Mouse (Mus musculus) colon, adult 2 months (tissue): ENCODE results near the gene Pdk2. TPM values are rescaled to one million over a fixed set of nuclear protein-coding genes. Genes with fewer than 3 reads are reported as not detected.

Source experiments
- polyA plus RNA-seq: library from polyadenylated mRNA; depleted of rRNA; stranded (reverse); fragments of >200 nt; gene quantifications from 2 replicates; pipeline ENCODE4 v1.2.3, GENCODE M21; 2012; rRNA removed

Gene Pdk2
- 70.6 and 78.0 TPM in 2 replicates for polyA plus RNA-seq

DNA sequence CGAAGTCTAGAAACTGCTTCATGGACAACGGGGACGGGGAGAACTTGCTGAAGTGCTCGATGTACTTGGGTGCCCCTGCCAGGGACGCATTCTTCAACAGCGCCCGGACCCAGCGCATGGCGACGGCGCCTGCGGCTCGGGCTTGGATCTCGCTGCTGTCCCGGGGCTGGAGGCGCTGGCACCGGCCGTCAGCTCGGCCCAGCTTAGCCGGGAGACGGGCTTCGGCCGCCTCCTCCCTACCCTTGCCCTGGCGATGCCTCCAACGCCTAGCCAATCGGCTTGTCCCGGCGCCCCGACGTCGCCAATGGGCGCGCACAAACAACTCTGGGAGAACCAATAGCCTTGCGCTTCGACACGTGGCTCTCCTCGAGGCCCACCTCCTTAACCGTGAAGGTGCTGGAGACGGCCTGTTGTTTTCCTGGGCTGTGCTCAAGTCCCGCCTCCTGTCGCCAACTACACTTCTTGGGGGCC is at the start of gene Pdk2:
Pdk2 (minus strand) TSS at position 216 of the 471 bp plus-strand sequence.

DNA sequence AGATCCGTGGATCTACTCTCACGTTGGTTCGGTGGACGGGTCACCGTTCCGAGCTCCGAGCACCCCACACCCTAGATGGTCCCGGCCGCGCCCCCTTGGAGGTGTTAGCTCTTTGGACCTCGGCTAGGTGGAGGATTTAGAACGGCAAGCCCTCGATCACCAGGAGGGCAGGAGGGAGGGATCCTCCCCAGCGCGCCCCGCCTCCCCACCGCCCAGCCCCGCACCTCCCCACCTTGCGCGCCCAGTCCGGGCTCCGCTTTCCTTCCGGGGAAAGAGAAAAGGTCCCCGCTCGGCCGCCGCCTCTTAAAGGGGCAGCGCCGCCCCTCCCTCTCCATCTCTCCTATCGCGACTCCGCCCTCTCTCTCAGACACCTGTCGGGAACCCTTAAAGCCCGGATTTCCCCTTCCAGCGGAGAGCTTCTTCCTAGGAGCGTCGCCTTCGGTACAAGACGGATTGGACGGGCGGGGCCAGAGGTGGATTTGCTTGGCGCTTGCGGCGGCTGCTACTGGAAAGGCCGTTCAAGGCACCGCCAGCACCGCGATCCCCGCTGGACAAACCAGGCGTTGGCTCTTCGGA is 35.5 kb upstream of the Pdk2 start, which contains the start of gene Itga3:
Itga3 (minus strand) TSS at position 266 of the 576 bp plus-strand sequence.

DNA sequence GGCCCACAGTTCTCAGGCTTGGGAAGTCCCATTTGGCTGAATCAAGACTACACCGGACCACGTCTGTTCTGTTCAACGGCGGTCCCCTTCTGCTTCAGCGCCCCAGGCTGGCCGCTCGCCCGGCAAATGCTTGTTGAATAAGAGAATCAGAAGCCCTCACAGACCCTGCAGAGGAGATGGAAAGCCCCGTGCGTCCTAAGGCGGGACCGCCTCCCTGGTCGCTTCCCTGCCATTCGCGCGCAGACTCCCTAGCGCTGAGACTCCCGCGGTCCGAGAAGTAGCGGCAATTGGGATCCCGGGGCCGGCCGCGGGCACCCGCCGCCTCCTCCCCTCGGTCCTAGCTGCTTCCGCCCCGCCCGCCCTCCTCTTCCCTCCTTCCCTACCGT is 31.5 kb downstream of the Pdk2 start, which contains the start of gene Samd14:
Samd14 (plus strand) TSS at position 251 of the 386 bp plus-strand sequence.

DNA sequence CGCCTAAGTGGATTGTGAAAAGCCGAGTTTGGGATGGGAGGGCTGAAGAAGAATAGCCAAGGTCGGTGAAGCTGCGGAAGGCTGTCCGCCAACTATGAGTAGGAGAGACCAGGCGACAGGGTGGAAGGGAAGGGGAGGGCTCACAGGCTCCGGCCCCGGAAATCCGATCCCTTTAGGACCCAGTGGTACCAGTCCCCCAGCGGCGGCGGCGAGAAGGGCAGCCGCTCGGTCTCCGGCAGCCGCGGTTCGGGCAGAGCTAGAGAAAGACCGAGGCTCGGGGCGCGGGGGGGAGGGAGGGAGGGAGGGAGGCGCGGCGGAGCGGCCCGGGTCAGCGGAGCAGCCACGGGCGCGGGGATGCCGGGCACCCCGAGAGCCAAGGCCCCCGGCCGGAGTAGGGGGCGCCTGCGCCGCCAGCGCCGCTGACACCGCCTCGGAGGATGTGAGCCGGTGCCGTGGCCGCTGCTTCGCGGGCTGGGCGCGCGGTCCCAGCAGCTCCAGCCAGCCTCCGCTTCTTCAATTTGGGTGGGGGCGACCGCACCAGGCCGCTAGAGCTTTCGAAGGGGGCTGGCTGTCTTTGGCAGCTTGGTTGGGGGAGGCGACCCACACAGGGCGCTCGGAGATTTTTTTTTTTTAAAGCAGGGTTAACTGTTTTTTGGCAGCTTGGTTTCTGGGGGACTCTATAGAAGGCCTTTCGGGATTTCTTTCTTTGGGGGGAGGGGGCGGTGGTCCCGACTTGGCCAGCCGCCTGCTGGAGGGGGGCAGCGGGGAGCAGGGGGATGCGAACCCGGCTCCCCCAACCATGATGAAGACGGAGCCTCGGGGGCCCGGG is 50.2 kb downstream of the Pdk2 start, which contains the start of gene Ppp1r9b:
Ppp1r9b (plus strand) TSS at position 287 of the 829 bp plus-strand sequence.

Other genes with a start within 250 kb of the Pdk2 start
- gene Col1a1, start 105.1 kb downstream of the Pdk2 start, polyA plus RNA-seq = 91.9 and 122 TPM in 2 replicates
- gene Hils1, start 73.8 kb downstream of the Pdk2 start, polyA plus RNA-seq = not detected in 2 replicates
- gene Sgca, start 65.0 kb downstream of the Pdk2 start, polyA plus RNA-seq = 23.1 and 34.9 TPM in 2 replicates
- gene Ppp1r9b, start 50.3 kb downstream of the Pdk2 start, polyA plus RNA-seq = 28.7 and 34.4 TPM in 2 replicates
- gene Samd14, start 31.5 kb downstream of the Pdk2 start, polyA plus RNA-seq = 6.8 and 7.7 TPM in 2 replicates
- gene Itga3, start 35.4 kb upstream of the Pdk2 start, polyA plus RNA-seq = 104 and 107 TPM in 2 replicates
- gene Dlx3, start 78.8 kb upstream of the Pdk2 start, polyA plus RNA-seq = 0.14 TPM in 1 of 2 replicates, not detected in the other
- gene Dlx4, start 104.9 kb upstream of the Pdk2 start, polyA plus RNA-seq = not detected in 2 replicates
- not detected in 2 replicates for gene Tac4, start 220.2 kb upstream of the Pdk2 start, polyA plus RNA-seq